Mouse (Mus musculus) ovary, adult 10 weeks (tissue): Measurements from ENCODE around the gene Fkbp9. TPM values are rescaled to one million over a fixed set of nuclear protein-coding genes. Genes with fewer than 3 reads are reported as not detected.

Experiments
- polyA plus RNA-seq: library from polyadenylated mRNA; stranded (reverse); fragments of 350-450 nt; fragmentation: Illumina TruSeq; extraction: RNeasy Lipid Tissue Mini Kit (QIAGEN cat#74804); gene quantifications from one replicate; pipeline ENCODE4 v1.2.3, GENCODE M21; 2014

Fkbp9 gene
- polyA plus RNA-seq = 132 TPM

GRCm38 (mm10) chr6:56831697-56832406, at the start of gene Fkbp9:
Fkbp9 (plus strand) TSS chr6:56832059.

GRCm38 (mm10) chr6:56797311-56798151, 34.3 kb upstream of the Fkbp9 start, which contains the start of gene Kbtbd2:
Kbtbd2 (minus strand) TSS chr6:56797813.

GRCm38 (mm10) chr6:56923726-56924707, 92.2 kb downstream of the Fkbp9 start, which contains the start of the genes Nt5c3 and Vmn1r4:
Nt5c3 (minus strand) TSS chr6:56923932.
Vmn1r4 (plus strand) TSS chr6:56924015.

Other genes with a start within 250 kb of the Fkbp9 start
- gene Lsm5, start 127.3 kb upstream of the Fkbp9 start, polyA plus RNA-seq = 159 TPM
- gene Avl9, start 117.2 kb upstream of the Fkbp9 start, polyA plus RNA-seq = 64.9 TPM
- gene Kbtbd2, start 34.2 kb upstream of the Fkbp9 start, polyA plus RNA-seq = 76.9 TPM
- 128 TPM for gene Nt5c3, start 91.9 kb downstream of the Fkbp9 start, polyA plus RNA-seq
- gene Vmn1r4, start 92.0 kb downstream of the Fkbp9 start, polyA plus RNA-seq = 0.46 TPM
- not detected for gene Vmn1r5, start 138.2 kb downstream of the Fkbp9 start, polyA plus RNA-seq
- not detected for gene Vmn1r6, start 165.2 kb downstream of the Fkbp9 start, polyA plus RNA-seq
- gene Vmn1r7, start 193.3 kb downstream of the Fkbp9 start, polyA plus RNA-seq = not detected
- not detected for gene Vmn1r8, start 200.2 kb downstream of the Fkbp9 start, polyA plus RNA-seq
- gene Vmn1r9, start 234.7 kb downstream of the Fkbp9 start, polyA plus RNA-seq = not detected